Mouse (Mus musculus): Measurements from ENCODE around the gene Med19. TPM values are rescaled to one million over a fixed set of nuclear protein-coding genes. Genes with fewer than 3 reads are reported as not detected.
"Not testable (repeated sequence)": the region's sequence is repeated elsewhere in the genome, so short reads cannot be mapped to it uniquely, and the experiment has no call there.

Med19 gene
- total RNA-seq, 4 experiments from 2014 or later, result 21.1 to 30.7 (median 26.0) TPM

DNA sequence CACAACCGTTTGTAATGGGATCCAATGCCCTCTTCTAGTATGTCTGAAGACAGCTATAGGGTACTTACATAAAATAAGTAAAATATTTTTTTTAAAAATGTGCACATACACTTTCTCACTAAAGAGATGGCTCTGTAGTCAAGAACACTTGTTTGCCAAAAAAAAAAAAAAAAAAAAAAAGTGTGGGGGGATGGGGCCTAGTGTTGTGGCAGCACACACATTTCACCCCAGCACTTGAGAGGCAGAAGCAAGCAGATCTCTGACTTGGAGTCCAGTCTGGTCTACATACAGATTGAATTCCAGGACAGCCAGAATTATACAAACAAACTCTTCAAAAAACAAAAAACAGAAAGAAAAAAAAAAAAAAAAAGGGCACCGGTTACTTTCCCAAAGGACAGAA, 42.5 kb downstream of the Med19 start:
- DNase-seq, result no peak

DNA sequence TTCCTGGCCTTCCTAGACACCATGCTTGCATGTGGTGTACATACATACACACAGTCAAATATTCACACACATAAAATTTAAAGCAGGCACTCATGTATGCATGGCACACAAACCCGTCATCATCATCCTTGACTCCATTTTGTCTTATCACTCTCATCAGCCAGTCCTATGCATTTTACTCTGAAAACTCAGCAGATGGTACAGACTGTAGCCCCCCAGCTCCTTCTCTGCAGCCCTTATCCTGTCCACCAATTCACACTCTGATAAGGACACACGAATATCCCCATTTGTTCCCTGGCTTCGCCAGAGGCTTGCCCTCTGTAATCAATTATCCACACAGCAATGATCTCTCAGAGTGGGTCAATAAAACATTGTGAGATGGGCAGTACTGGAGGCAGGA, 43.0 kb downstream of the Med19 start:
- no peak for DNase-seq

DNA sequence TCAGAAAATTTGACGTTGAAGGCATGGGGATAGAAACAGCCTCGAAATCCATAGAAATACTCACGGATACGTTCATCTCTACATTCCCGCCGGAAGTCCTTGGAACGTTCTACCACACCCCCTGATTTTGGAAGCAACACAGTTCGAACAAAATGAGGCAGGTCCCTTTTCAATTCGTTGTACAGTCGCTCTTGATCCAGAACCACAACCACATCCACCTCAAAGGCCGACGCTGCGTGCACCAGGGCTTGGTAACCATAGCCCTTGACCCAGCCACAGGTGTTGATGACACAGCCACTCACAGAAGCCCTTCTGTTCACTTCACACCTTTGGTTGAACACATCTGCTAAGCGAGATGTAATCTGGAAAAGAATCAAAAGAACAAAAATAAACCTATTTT, 45.7 kb downstream of the Med19 start:
- no peak for DNase-seq

DNA sequence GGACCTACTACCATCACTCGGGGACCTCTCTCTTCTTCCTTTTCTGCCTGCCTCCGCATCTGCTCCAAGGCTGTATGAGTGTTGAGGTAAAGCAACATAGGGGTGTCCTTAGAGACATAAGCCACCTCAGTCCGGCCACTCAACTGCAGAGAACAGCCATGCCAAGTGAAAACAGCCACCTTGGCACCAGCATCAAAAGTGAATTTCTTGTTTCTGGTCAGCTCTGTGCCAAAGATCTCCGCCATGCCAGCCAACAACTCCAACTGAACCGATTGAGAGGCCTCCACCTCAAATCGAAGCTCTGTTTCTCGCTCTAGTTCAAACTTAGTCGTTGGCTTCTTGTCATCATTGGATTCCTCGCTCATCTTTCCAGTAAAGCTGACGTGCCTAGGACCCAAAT, 47.6 kb downstream of the Med19 start:
- no peak for DNase-seq

DNA sequence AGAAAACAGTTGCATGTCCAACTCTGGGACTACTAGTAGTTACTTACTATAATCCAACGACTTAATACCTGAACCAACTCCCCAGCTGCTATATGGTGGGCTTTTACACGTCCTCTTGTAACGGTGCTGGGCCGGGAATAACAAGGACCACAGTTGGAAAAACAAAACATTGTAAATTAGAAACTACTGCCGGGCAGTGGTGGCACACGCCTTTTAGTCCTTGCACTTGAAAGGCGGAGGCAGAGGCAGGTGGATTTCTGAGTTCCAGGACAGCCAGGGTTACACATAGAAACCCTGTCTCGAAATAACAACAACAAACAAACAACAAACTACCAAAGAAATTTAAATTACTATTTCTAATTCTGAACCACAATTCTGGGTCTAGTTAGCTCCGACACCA, 48.5 kb downstream of the Med19 start:
- no peak for DNase-seq

DNA sequence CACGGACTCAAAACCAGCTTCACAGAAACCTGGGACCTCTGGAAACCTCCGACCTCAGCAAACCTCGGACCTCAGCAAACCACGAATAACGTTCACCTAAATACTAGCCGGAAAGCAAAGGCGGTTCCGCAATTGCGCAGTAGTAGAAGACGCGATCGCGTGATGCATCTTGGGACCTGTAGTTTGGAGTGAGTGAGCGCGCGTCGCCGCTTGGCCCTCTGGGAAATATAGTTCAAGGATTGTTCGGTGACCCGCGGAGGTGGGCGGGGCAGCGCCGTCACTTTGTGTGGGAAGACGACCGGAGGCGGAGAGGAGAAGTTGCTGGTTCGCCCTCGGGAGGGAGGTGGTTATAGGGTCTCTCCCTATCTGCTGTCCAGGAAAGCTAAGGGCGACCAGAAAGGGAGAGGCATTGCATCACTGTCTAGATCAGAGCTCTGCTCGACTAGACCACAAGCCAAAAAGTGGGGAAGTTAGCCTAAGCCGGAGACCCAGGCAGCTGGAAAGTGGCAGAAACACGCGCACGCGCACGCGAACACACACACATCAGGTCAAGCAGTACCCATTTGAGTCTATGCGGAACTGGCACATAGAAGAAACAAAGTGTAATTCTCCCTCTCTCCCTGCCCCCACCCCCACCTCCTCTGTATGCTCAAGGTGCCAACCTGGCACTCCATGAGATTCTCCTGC, 49.1 kb downstream of the Med19 start, which contains the start of gene Clp1:
Gene Clp1, minus strand, starts transcription at position 179 of the 687 bp plus-strand sequence.
- DNase-seq, result peak; percentile 97

DNA sequence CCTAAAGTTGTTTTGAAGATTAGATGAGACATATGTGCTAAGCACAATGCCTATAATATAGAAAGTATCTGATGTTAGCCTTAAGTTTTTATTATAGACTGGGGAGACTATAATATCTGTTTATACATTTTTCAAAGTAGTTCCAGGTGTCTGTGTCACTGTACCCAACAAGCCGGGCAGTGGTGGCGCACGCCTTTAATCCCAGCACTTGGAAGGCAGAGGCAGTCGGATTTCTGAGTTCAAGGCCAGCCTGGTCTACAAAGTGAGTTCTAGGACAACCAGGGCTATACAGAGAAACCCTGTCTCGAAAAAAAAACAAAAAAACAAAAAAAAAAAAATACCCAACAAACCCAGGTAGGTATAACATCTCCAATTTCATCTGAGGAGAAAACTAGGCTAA, 50.0 kb downstream of the Med19 start:
- not testable (repeated sequence) for DNase-seq

DNA sequence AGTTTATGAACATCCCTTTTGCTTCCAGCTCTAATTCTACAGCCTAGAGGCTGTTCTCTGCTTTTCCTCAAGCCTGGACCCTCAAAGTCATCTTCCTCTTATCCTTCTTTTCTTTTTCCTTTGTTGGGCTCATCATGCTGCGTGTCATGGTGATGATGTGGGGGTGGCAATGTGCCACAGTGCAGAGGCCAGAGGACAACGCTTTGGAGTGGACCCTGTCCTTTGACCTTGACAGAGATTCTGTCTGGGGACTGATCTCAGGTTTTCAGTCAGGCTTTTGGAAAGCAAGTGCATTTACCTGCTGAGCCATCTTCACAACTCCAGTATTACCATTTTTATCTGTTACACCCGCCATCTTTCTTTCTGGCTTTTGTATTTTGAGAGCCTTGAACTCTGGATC, 53.0 kb downstream of the Med19 start:
- DNase-seq, result no peak

DNA sequence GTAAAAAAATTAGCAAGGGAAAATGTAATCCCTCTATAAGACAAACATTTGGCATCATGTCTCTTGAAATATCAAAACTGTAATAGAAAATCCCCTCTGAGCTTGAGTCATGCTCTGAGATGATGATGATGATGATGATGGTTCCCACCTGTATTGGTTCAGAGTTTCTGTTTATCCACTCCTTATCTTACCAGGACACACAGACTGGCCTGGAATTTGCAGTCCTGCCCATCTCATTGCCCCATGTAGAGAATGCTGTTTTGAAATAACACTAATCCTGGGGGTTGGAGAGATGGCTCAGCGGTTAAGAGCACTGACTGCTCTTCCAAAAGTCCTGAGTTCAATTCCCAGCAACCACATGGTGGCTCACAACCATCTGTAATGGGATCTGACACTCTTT, 54.2 kb downstream of the Med19 start:
- DNase-seq, result no peak

DNA sequence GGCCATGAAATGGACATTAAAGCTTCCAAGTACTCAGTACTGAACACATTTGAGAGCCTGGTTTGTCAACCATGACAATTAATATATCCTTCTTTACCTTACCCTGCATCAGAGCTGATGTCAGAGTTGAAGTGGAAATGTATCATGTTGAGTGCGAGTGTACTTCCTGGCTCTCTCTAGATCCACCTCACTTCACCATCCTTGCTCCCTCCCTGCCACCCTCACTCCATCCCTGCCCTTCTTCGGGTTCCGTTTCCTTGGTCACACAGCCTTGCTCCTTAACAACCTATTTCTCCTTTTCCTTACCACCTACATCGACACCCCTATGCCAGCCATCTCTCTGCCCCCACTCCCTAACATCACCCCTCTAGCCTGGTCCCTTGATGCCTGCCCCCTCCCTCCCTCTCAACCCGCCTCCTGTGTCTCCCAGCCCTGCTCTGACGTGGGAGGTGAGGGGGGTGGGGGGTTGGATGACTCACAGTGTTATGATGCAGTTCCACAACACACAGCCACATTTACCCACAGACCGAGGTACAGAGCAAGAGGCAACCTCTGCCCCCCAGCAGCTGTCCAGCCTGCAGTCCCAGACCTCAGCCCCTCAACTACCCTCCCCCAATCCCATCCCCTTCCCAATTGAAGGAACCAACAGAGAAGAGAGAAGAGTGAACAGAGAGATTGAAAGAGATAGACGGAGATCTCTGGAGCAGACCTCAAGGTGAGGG, 55.5 kb downstream of the Med19 start, which contains the start of gene Ypel4:
Gene Ypel4, plus strand, starts transcription at position 480 of the 722 bp plus-strand sequence.
- peak; percentile 60 for DNase-seq

DNA sequence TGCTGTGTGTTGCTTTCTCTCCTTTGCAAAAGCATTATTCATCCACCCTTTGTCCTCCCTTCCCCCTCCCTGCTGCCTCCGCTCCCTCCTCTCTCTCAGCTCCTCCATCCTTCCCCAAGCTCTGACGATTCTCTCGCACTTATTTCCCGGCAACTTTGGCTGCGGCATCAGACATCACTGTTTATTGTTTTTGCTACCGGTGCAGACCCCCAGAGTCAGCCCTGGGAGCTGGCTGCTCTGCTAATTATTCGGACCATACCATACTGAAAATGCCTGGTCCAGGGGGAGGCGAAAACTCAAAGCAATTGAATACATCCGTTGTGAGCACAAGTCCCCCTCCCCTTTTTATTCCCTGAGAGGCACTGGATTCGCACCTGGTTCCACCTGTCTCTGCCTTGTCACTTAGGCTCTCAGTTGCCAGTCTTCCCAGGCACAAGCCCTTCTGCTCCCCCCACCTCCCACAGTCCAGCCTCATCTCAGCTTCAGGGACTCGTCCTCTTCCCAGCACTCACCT, 56.2 kb downstream of the Med19 start:
- no peak for DNase-seq

DNA sequence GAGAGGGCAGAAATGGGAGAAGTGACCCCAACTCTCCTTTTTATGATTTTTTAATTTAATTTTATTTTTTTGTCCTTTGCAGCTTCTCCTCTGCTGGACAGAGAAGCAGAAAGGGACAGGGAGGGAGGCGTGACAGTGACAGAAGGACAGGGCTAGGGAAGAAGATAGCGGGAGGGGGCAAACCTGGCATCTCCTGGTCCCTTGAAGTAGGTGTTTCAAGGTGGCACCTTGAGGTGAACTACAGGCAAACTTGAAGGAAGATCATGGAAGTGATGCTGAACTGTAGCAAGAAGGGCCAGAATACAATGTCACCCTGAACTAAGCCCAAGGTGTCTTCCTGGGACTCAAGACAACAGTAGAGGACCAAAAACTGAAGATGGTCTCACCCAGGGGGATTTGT, 56.7 kb downstream of the Med19 start:
- no peak for DNase-seq

DNA sequence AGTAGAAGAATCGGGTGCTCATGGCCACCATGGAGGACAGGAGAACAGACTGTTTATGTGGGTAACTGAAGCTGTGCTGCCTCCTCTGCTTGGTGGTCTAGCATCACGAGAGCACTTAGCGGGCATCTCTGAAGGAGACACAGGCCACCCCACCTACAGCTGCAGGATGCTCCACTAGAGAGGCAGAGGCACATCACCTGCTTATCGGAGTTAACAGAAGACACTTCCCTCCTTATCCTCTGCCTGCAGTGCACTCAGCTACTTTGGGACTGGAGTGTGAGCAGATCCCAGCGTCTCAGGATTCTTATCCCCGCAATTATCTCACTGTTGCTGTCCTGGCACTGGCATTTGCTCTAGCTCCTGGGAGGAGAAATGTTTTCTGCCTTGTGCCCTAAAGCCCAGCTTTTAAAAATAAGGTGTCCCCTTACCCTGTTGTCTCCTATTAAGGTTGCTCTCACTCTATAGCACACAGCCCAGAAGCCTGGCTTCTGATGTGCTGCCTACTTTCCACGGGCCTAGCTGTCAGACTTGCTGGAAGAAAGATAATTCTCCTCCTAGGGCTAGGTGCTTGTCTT, 57.2 kb downstream of the Med19 start:
- DNase-seq, result no peak

DNA sequence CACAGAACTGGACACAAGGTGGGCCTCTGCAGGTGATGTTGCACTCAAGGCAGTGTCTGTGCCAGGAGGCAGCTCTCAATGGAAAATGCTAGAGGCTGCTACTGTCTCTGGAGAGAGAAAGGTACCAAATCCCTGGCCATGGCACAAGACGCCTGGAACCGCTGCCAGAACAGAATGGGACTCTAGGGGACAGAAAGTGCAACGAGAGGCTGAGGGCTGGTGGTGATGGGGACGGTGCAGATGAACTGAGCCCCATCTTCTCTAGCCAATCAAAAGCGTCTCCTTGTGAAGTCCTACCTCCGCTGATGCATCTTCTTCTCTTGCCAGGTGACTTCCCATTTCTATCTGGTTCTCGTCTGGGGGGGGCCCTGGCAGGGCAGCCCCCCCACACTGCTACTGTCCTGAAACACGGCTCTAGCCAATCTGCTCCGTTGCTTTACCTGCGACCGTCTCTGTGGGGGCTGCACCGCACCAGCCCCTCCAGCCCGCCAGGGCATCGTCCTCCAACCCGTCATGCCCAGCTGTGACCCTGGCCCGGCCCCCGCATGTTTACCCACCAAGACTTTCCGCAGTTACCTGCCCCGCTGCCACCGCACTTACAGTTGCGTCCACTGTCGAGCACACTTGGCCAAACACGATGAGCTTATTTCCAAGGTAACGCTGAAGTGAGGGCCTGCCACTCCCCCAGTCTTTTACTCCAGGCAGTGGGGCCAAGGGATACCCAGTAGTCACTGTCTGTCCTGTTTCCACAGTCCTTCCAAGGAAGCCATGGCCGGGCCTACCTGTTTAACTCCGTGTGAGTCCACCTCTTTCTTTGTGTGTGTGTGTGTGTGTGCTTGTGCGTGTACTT, 58.3 kb downstream of the Med19 start:
- no peak for DNase-seq

DNA sequence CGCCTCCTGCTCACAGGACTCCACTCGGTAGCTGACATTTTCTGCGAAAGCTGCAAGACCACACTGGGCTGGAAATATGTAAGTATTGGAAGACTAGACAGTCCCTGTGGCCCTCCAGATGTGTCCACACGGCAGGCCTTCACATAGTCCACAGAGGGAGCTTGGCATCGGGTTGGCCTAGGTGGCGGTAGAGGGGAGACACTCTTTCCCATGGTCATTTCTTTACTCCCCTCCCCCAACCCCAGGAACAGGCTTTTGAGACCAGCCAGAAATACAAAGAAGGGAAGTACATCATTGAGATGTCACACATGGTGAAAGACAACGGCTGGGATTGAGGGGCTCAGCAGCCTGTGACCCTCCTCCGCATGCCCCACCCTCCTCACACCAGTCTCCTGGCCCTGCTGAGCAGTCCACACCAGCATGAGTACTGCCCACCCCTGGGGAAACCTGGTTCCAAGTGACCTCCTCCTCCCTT, 59.3 kb downstream of the Med19 start:
- no peak for DNase-seq

Other genes with a start within 250 kb of the Med19 start
- 10 to 100 TPM; 49.3 to 79.9 (median 60.1) TPM for gene Tfpi, start 201.6 kb upstream of the Med19 start, total RNA-seq (2022)
- gene Ctnnd1, start 27.6 kb upstream of the Med19 start, total RNA-seq (2022), result 100 to 1,000 TPM; 125 to 161 (median 155) TPM
- under 1 TPM in 2 of 4 experiments, not detected in 2; 0.10 to 0.12 TPM for gene Btbd18, start 19.3 kb upstream of the Med19 start, total RNA-seq (2022)
- gene Selenoh, start 7.6 kb upstream of the Med19 start, total RNA-seq (2022), result 10 to 100 TPM; 31.8 to 49.5 (median 35.8) TPM
- not detected for gene Gm28635, start 361 bp upstream of the Med19 start, total RNA-seq (2022)
- gene Tmx2, start 738 bp downstream of the Med19 start, total RNA-seq (2022), result 100 to 1,000 TPM; 161 to 203 (median 188) TPM
- gene Zdhhc5, start 36.8 kb downstream of the Med19 start, total RNA-seq (2022), result 10 to 100 TPM; 58.8 to 72.1 (median 62.7) TPM
- gene Clp1, start 48.9 kb downstream of the Med19 start, total RNA-seq (2022), result 10 to 100 TPM; 12.6 to 15.2 (median 14.3) TPM
- 10 to 100 TPM in 2 of 4 experiments, 1 to 10 TPM in 2; 4.5 to 11.8 (median 9.7) TPM for gene Ypel4, start 55.7 kb downstream of the Med19 start, total RNA-seq (2022)
- gene Gm19426, start 65.3 kb downstream of the Med19 start, total RNA-seq (2022), result 1 to 10 TPM; 1.7 to 4.3 (median 2.8) TPM
- 100 to 1,000 TPM in 1 of 4 experiments, 10 to 100 TPM in 3; 80.5 to 116 (median 91.7) TPM for gene Serping1, start 97.0 kb downstream of the Med19 start, total RNA-seq (2022)
- 10 to 100 TPM; 13.3 to 20.7 (median 15.2) TPM for gene Ube2l6, start 120.4 kb downstream of the Med19 start, total RNA-seq (2022)
- not detected for gene Smtnl1, start 144.2 kb downstream of the Med19 start, total RNA-seq (2022)
- gene Timm10, start 148.6 kb downstream of the Med19 start, total RNA-seq (2022), result 10 to 100 TPM; 28.2 to 43.5 (median 39.5) TPM
- 1 to 10 TPM; 3.0 to 7.5 (median 5.5) TPM for gene Slc43a1, start 160.4 kb downstream of the Med19 start, total RNA-seq (2022)
- 1 to 10 TPM; 1.2 to 1.8 (median 1.6) TPM for gene Rtn4rl2, start 208.3 kb downstream of the Med19 start, total RNA-seq (2022)

All from adrenal gland, adult 8-10 months (tissue).